Mouse (Mus musculus) MEL (cell line): Measurements from ENCODE around the gene Oas1c.

Experiments
- CHD2 ChIP-seq: IDR thresholded peaks from 2 replicates; pipeline ENCODE4 v1.6.1; 2011; ENCODE audit warnings: low read length, improper control_type of control experiment
- CTCF ChIP-seq, 3 experiments: IDR thresholded peaks in 2 of 3; conservative IDR thresholded peaks in 1 of 3; 2 replicates each; pipeline ENCODE4 v1.5.1; 2011 to 2012; ENCODE audit warnings: low read length in 3 of 3, low read depth in 2 of 3, mild to moderate bottlenecking in 2 of 3, improper control_type of control experiment in 1 of 3, inconsistent platforms in 1 of 3, mixed read lengths in 1 of 3, moderate library complexity in 1 of 3; ENCODE audit not compliant: control insufficient read depth in 1 of 3, insufficient read depth in 1 of 3, poor library complexity in 1 of 3, severe bottlenecking in 1 of 3
- MAX ChIP-seq: IDR thresholded peaks from 2 replicates; pipeline ENCODE4 v1.6.1; 2011; ENCODE audit warnings: low read length, improper control_type of control experiment
- MEF2A ChIP-seq: IDR thresholded peaks from 2 replicates; pipeline ENCODE4 v1.6.1; 2014; ENCODE audit warnings: low read depth, mild to moderate bottlenecking, inconsistent platforms, low read length, improper control_type of control experiment; ENCODE audit not compliant: poor library complexity, insufficient replicate concordance, severe bottlenecking; ENCODE audit errors: extremely low read depth
- POLR2A ChIP-seq, 2 experiments: IDR thresholded peaks; 2 replicates each; pipeline ENCODE4 v1.6.1; 2011 to 2012; ENCODE audit warnings: low read length in 2 of 2, mild to moderate bottlenecking in 2 of 2, control low read depth in 1 of 2, improper control_type of control experiment in 1 of 2, low read depth in 1 of 2, moderate library complexity in 1 of 2; ENCODE audit not compliant: control insufficient read depth in 1 of 2, insufficient read depth in 1 of 2, poor library complexity in 1 of 2
- TBP ChIP-seq: IDR thresholded peaks from 2 replicates; pipeline ENCODE4 v1.8.0; 2011; ENCODE audit warnings: low read depth, low read length, improper control_type of control experiment
- TCF12 ChIP-seq: IDR thresholded peaks from 2 replicates; pipeline ENCODE4 v1.6.1; 2014; ENCODE audit warnings: low read depth, mild to moderate bottlenecking, inconsistent platforms, low read length, improper control_type of control experiment, moderate library complexity
- ZNF384 ChIP-seq: IDR thresholded peaks from 2 replicates; pipeline ENCODE4 v1.6.1; 2012; ENCODE audit warnings: low read depth, mild to moderate bottlenecking, inconsistent platforms, low read length, improper control_type of control experiment

DNA sequence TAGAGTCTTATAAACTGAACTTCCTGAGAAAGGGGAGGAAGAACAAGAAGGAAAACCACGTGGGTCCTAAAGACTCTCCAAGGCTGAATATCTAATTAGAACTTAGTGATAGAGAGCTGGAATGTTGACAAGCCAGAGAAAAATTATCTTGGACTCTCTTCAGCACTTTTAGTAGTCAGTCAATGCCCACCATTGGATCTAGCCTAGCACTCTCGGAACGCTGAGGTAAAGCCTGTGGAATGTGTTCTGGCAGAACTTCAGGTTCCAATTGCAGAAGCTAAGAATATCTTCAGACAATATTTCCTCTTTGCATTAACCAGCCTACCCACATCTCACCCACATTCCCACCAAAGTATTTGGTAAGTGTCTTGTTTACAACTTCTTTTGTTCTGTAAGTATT, 32.4 kb downstream of the Oas1c start:
- TF ChIP-seq MAX (no peak), CTCF (IDR thresholded peaks at IDR 0.05 in 2 of 3, conservative IDR thresholded peaks at IDR 0.05 in 1 of 3; ENCODE audit: control insufficient read depth in 1 of 3, insufficient read depth in 1 of 3, low read depth in 2 of 3, low read length in 3 of 3, poor library complexity in 1 of 3, severe bottlenecking in 1 of 3) (no peak), CHD2 (no peak), ZNF384 (no peak), TBP (no peak), MEF2A (no peak), TCF12 (no peak), POLR2A (IDR thresholded peaks at IDR 0.05; ENCODE audit: control insufficient read depth in 1 of 2, insufficient read depth in 1 of 2, low read depth in 1 of 2, low read length in 2 of 2, poor library complexity in 1 of 2) (no peak)
